Mouse (Mus musculus): ENCODE data around the gene Zfp512b. TPM values are rescaled to one million over a fixed set of nuclear protein-coding genes. Genes with fewer than 3 reads are reported as not detected.
A peak's percentile ranks its signal among the peaks of the same experiment; 100 is the strongest.

Gene Zfp512b
- polyA plus RNA-seq, 1 experiment, result 43.9 TPM

GRCm38 (mm10) chr2:181573961-181574360, 18.6 kb downstream of the Zfp512b start:
- DNase-seq (ENCODE audit: low spot score), result peak; percentile 14

DNA sequence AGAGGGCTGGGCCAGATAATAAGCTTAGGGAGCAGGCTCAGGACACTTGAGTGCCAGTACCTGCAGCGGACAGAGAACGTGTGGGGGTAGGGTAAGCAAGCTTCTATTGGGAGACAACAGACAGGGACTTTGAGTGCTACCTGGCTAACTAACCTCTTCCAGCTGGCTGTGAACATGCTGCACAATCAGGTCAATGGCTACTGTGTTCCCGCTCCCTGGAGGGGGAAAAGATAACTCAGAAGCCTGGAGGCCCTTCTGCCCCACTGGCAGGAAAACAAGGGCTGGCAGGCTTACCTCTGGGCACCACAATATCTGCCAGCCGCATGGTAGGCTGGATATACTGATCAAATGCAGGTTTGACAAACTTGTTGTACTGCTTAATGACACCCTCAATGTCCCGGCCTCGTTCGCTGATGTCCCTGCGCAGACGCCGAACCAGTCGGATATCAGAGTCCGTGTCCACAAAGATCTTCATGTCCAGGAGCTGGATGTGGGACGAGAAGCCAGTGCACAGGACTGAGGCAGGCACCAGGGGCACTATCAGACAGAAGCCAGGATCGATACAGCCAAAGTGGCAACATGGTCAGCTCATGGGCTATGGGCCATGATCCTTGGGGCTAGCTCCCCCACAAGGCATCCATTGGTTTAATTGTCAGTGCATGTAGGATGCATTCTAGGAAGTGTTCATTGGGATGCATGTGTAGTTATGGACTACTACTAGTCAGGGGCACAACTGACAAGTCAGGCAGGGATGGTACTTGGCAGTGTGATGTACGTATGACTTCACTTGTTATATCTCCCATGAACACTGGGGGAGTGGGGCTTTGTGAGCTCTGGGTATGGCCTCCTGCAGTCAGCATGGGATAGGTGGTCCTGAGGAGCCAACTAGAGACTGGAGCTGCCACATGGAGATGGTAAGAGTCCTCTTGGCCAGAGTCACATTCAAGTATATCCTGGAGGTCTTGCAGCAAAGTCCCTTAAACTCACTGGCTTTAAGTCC, 19.4 kb downstream of the Zfp512b start:
- DNase-seq (ENCODE audit: low spot score), result peak; percentile 17

- DNase-seq (ENCODE audit: low spot score), result peak; percentile 16
Measured at GRCm38 (mm10) chr2:181571941-181572670, 20.5 kb downstream of the Zfp512b start.

- DNase-seq (ENCODE audit: low spot score), result no peak
Measured at GRCm38 (mm10) chr2:181570921-181571595, 21.5 kb downstream of the Zfp512b start.

DNA sequence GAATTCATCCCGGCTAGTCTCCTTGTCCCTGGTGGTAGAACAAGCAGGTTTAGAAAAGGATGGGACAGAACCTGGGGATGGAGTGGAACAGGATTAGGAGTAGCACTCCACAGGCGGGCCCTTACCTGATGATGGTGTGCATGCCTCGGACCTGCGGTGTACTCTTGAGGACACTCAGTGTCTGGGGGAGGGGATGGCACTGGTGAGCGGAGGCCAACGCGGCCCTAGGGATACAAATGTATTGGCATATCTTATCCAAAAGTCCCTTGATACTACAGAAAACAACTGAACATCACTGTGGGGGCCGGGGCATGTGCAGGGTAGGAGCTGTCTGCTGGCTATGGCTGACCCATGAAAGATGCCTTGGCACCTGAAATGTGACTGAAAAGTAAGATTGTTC, 22.2 kb downstream of the Zfp512b start:
- no peak for DNase-seq (ENCODE audit: low spot score)

DNA sequence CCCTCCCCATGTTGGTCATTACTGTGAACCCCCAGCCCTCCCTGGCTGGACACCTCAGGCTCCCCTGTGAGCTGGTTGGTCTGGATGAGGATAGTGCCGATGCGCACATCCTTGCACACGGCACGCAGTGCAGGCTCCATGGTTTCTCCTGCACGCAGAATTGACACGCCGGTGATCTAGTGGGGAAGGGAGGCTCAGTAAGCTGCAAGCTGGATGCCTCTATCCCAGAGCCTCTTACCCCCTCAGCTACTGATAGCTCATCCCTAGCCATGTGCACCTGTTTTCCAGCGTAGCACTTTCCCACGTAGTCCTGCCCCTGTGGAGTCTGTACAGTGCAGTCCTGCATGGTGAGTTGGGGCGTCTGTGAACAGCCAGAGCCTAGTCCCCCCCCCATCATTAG, 22.7 kb downstream of the Zfp512b start:
- DNase-seq (ENCODE audit: low spot score), result no peak

DNA sequence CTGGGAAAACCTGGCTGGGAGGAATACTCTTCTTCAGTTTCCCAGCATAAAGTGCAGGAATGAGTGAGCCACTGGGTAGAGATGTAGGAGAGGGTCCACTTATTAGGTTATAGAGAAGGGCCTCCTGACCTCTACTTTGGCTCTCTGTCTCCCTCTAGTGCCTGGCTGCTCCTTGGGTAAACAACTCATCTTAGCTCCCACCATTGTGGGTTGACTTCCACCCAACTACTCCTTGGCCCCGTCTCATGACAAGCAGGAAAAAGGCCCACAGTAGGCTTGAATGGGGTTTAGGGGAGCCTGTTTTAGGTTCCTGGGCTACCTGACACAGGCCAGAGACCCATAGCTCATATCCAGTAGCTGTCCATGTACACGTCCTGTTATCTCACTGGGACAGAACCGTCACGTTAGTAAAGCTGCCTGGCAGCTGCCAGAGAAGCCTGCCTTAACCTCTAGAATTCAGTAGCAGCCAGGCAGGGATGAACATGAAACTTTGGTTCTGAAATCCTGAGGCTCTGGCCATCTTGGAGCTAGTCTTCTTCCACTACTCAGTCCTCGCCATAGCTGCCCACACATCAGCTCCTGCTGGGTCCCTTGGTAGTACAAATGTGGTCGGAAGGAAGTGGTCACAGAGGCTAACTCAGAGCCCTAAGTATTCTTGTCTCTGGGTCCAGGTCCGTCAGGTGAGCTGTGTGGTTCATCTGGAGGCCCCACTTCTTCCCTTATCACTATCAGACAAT, 24.2 kb downstream of the Zfp512b start:
- no peak for DNase-seq (ENCODE audit: low spot score)

GRCm38 (mm10) chr2:181567338-181567737, 25.3 kb downstream of the Zfp512b start:
- DNase-seq (ENCODE audit: low spot score), result no peak

- DNase-seq (ENCODE audit: low spot score), result no peak
Measured at GRCm38 (mm10) chr2:181553772-181554171, 38.8 kb downstream of the Zfp512b start.

DNA sequence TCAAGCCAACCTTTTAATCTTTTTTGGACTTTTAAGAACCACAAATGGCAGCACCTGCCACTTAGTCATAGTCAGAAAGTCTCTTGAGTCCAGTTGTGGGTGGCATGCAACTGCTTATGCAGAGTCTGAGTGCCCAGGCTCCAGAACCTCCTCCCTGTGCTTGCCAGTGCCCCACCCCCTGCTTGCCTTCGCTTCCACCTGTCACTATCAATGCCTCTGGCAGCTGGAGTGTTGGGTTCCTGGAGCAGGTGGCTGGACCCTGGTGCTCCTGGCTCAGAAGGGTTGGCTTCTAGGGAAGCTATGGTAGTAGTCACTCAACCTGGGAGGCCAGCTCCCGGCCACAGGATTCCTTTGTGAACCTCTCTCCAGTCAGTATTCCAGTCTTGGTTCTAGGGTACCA, 42.4 kb downstream of the Zfp512b start:
- DNase-seq (ENCODE audit: low spot score), result no peak

- no peak for DNase-seq (ENCODE audit: low spot score)
Measured at GRCm38 (mm10) chr2:181548682-181549081, 43.9 kb downstream of the Zfp512b start.

DNA sequence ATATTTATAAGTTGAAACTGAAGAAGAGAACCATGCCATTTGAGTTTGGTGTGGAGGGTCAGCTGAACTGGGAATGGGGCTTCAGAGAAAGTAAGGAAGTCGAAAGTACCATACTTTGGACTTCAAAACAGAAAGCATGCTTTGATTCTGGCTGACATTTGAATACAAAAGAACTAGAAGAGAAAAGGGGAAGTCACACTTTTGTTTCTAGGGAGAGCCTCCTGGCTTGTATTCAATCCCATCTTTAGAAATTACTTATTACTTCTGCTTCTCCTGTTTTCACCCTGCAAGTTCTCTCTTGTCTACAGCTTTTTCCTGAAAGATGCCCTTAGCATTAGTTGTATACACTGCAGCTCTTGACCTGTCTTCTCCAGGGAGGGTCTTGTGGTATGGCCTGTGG, 44.4 kb downstream of the Zfp512b start:
- DNase-seq (ENCODE audit: low spot score), result no peak

GRCm38 (mm10) chr2:181546142-181546541, 46.5 kb downstream of the Zfp512b start:
- no peak for DNase-seq (ENCODE audit: low spot score)

DNA sequence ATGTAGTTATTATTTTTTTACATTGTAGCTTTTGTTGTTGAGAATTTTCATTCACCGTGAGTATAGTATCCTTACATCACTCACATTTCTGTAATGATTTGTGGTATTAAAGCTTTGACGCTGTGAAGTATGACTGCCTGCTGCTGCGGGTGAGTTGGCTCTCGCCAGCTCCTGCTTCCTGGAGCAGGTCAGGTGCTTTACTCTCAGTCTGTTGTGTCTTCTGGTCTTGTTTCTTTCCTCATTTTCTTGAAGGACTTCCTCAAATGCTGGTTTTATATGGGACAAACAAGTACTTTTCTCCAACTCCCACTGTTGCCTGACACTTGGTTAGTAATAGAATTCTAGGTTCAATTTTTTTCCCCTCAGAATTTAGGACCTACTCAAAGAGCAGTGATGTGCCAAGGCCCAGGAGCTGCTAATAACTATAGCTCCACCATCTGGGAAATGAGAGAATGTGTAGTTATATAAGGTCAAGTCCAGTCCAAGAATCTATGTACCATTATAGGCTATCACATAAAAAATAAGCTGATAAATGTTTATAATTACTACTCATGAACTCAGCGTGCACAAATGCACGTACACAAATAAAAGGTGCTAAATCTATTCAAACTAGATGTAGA, 50.7 kb downstream of the Zfp512b start:
- DNase-seq (ENCODE audit: low spot score), result no peak

- DNase-seq (ENCODE audit: low spot score), result no peak
Measured at GRCm38 (mm10) chr2:181537444-181538047, 55.1 kb downstream of the Zfp512b start.

- no peak for DNase-seq (ENCODE audit: low spot score)
Measured at GRCm38 (mm10) chr2:181536410-181536809, 56.2 kb downstream of the Zfp512b start.

DNA sequence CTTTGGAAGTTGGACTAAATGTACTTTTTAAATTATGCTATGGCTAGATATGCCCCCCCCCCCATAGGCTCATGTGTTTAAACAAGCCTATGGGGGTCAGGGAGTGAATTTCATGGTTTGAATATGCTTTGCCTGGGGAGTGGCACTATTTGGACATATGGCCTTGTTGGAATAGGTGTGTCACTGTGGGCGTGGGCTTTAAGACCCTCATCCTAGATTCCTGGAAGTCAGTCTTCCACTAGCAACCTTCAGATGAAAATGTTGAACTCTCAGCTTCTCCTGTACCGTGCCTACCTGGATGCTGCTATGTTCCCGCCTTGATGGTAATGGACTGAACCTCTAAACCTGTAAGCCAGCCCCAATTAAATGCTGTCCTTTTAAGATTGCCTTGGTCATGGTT, 60.0 kb downstream of the Zfp512b start:
- no peak for DNase-seq (ENCODE audit: low spot score)
